Mouse (Mus musculus): ENCODE results near the gene Ppm1h. TPM values are rescaled to one million over a fixed set of nuclear protein-coding genes. Genes with fewer than 3 reads are reported as not detected.

Gene Ppm1h
- polyA plus RNA-seq, 1 experiment, result 0.13 TPM

DNA sequence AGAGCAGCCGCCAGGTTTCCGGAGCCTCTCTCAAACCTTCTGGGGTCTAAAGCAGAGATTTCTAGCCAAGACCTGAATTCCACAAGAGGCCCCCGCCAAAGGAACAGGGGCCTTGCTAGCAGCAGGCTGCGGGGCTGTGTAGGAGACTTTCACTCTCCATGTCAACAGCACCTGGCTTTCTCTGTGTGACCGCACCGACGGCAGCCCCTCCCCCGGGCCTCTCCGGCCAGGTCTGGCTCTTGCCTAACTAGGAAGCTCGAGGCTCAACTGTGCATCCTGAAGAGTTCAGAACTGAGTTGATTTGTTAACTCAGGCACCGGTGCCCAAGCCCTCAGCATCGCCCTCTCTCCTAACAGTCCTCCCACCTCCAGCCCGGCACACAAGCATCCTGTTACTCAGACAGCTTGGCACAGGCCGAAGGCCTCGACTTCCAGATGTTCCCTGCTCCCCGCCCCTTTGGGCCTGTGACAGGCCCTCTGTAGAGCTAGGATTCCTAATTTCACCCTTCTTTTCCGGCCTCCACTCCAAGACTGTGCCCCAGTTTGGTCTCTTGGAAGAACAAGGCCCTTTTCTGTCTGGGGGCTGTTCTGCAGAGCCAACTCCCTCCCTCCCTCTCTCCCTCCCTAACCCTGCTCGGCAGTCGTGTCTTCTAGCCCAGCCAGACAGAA is 234.3 kb downstream of the Ppm1h start:
- H3K4me3 ChIP-seq, result no peak overlapping the region
- TF ChIP-seq REST (IDR thresholded peaks at IDR 0.05; ENCODE audit: insufficient read depth, insufficient read length) (no peak), E2F4 (IDR thresholded peaks at IDR 0.05; ENCODE audit: insufficient read depth) (no peak), USF1 (IDR thresholded peaks at IDR 0.05; ENCODE audit: low read depth) (no peak), CEBPB (IDR thresholded peaks at IDR 0.05; ENCODE audit: insufficient read depth, poor library complexity, severe bottlenecking) (no peak), MYOG (IDR thresholded peaks at IDR 0.05; ENCODE audit: control insufficient read depth in 1 of 3, insufficient read depth in 1 of 3, insufficient read length in 2 of 3, low read depth in 2 of 3) (no peak), POLR2A (IDR thresholded peaks at IDR 0.05; ENCODE audit: insufficient read length, low read depth) (no peak), MYOD1 (IDR thresholded peaks at IDR 0.05; ENCODE audit: control insufficient read depth in 1 of 3, insufficient read length in 2 of 3, low read depth in 2 of 3) (no peak), SRF (IDR thresholded peaks at IDR 0.05; ENCODE audit: control insufficient read depth, insufficient read length, low read depth) (no peak), TCF12 (IDR thresholded peaks at IDR 0.05; ENCODE audit: insufficient read depth, poor library complexity, severe bottlenecking) (no peak), POLR2AphosphoS2 (IDR thresholded peaks at IDR 0.05; ENCODE audit: insufficient read length, low read depth) (no peak), TCF3 (IDR thresholded peaks at IDR 0.05; ENCODE audit: insufficient read length, low read depth) (no peak), MAX (IDR thresholded peaks at IDR 0.05; ENCODE audit: low read depth) (no peak)

DNA sequence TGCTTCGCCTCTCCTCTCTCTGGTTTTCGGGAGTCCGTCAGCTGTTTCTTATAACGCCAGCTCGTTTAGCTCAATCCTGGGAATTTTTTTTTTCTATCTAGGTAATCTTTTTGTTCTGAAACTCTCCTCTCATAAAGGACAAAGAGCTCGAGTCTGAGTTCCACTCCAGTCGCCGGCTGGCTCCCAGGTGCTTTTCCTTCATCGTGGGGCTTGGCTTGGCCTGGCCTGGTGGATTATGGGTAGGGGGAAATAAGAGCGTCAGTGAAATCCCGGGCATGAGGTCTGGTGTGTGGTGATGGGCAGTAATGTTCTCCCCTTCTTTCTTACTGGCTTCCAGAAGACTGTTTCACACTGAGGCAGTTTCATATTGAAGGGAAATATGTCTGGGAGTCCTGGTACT is 234.8 kb downstream of the Ppm1h start:
- Histone ChIP-seq H3K4me3 (no peak overlapping the region), H3K36me3 (ENCODE audit: control insufficient read depth, insufficient read depth) (no peaks in the 10 kb centered on the region), H3K4me2 (ENCODE audit: low read depth) (no peak overlapping the region), H3K27me3 (ENCODE audit: control insufficient read depth, insufficient read depth, insufficient read length) (no peaks in the 10 kb centered on the region), H3K79me2 (ENCODE audit: control insufficient read depth, insufficient read depth) (no peaks in the 10 kb centered on the region), H3ac (ENCODE audit: control insufficient read depth, insufficient read length) (no peak overlapping the region)
- TF ChIP-seq SRF (IDR thresholded peaks at IDR 0.05; ENCODE audit: control insufficient read depth, insufficient read length, low read depth), result no peak
- TF ChIP-seq MYOD1 (IDR thresholded peaks at IDR 0.05; ENCODE audit: control insufficient read depth in 1 of 3, insufficient read length in 2 of 3, low read depth in 2 of 3), result no peak
- TF ChIP-seq E2F4 (IDR thresholded peaks at IDR 0.05; ENCODE audit: insufficient read depth), result no peak
- no peak for TF ChIP-seq POLR2AphosphoS2 (IDR thresholded peaks at IDR 0.05; ENCODE audit: insufficient read length, low read depth)
- TF ChIP-seq TCF12 (IDR thresholded peaks at IDR 0.05; ENCODE audit: insufficient read depth, poor library complexity, severe bottlenecking), result no peak
- no peak for TF ChIP-seq CEBPB (IDR thresholded peaks at IDR 0.05; ENCODE audit: insufficient read depth, poor library complexity, severe bottlenecking)
- TF ChIP-seq MYOG (IDR thresholded peaks at IDR 0.05; ENCODE audit: control insufficient read depth in 1 of 3, insufficient read depth in 1 of 3, insufficient read length in 2 of 3, low read depth in 2 of 3), result no peak
- no peak for TF ChIP-seq USF1 (IDR thresholded peaks at IDR 0.05; ENCODE audit: low read depth)
- no peak for TF ChIP-seq POLR2A (IDR thresholded peaks at IDR 0.05; ENCODE audit: insufficient read length, low read depth)
- no peak for TF ChIP-seq MAX (IDR thresholded peaks at IDR 0.05; ENCODE audit: low read depth)
- no peak for TF ChIP-seq REST (IDR thresholded peaks at IDR 0.05; ENCODE audit: insufficient read depth, insufficient read length)
- TF ChIP-seq TCF3 (IDR thresholded peaks at IDR 0.05; ENCODE audit: insufficient read length, low read depth), result no peak

More for the DNA sequence above, 234.3 kb downstream of the Ppm1h start:
- no peaks in the 10 kb centered on the region for H3K36me3 ChIP-seq (ENCODE audit: control insufficient read depth, insufficient read depth)
- H3K79me2 ChIP-seq (ENCODE audit: control insufficient read depth, insufficient read depth), result no peaks in the 10 kb centered on the region
- H3K4me2 ChIP-seq (ENCODE audit: low read depth), result no peak overlapping the region
- H3ac ChIP-seq (ENCODE audit: control insufficient read depth, insufficient read length), result no peak overlapping the region
- H3K27me3 ChIP-seq (ENCODE audit: control insufficient read depth, insufficient read depth, insufficient read length), result no peaks in the 10 kb centered on the region

DNA sequence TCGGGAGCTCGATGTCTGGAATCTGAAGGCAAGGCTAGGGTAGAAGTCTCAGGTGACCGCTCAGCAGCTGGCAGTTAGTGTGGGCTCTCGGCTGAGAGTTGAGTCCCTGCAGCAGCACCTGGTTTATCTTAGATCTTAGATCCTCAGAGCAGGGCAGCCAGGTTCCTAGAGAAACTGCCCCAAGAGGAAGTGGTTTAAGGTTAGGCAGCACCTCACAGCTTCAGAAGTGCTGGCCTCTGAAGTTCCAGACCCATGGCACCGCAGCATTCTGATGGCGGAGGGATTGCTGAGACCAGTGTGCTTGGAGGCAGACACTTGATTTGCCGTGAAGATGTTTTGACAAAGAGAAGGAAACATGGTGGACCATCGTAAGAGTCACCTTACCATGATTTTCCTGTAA is 237.3 kb downstream of the Ppm1h start:
- H3K4me2 ChIP-seq (ENCODE audit: low read depth), result no peak overlapping the region
- no peaks in the 10 kb centered on the region for H3K79me2 ChIP-seq (ENCODE audit: control insufficient read depth, insufficient read depth)
- no peak overlapping the region for H3K4me3 ChIP-seq
- TF ChIP-seq E2F4 (IDR thresholded peaks at IDR 0.05; ENCODE audit: insufficient read depth), result no peak
- no peak for TF ChIP-seq CEBPB (IDR thresholded peaks at IDR 0.05; ENCODE audit: insufficient read depth, poor library complexity, severe bottlenecking)
- TF ChIP-seq POLR2A (IDR thresholded peaks at IDR 0.05; ENCODE audit: insufficient read length, low read depth), result no peak
- TF ChIP-seq MYOG (IDR thresholded peaks at IDR 0.05; ENCODE audit: control insufficient read depth in 1 of 3, insufficient read depth in 1 of 3, insufficient read length in 2 of 3, low read depth in 2 of 3), result no peak
- TF ChIP-seq MAX (IDR thresholded peaks at IDR 0.05; ENCODE audit: low read depth), result no peak
- no peak for TF ChIP-seq SRF (IDR thresholded peaks at IDR 0.05; ENCODE audit: control insufficient read depth, insufficient read length, low read depth)
- no peak for TF ChIP-seq TCF12 (IDR thresholded peaks at IDR 0.05; ENCODE audit: insufficient read depth, poor library complexity, severe bottlenecking)
- no peak for TF ChIP-seq USF1 (IDR thresholded peaks at IDR 0.05; ENCODE audit: low read depth)
- TF ChIP-seq POLR2AphosphoS2 (IDR thresholded peaks at IDR 0.05; ENCODE audit: insufficient read length, low read depth), result no peak
- no peak for TF ChIP-seq MYOD1 (IDR thresholded peaks at IDR 0.05; ENCODE audit: control insufficient read depth in 1 of 3, insufficient read length in 2 of 3, low read depth in 2 of 3)
- TF ChIP-seq TCF3 (IDR thresholded peaks at IDR 0.05; ENCODE audit: insufficient read length, low read depth), result no peak
- TF ChIP-seq REST (IDR thresholded peaks at IDR 0.05; ENCODE audit: insufficient read depth, insufficient read length), result no peak
- H3K27me3 ChIP-seq (ENCODE audit: control insufficient read depth, insufficient read depth, insufficient read length), result no peaks in the 10 kb centered on the region
- H3K36me3 ChIP-seq (ENCODE audit: control insufficient read depth, insufficient read depth), result no peaks in the 10 kb centered on the region
- H3ac ChIP-seq (ENCODE audit: control insufficient read depth, insufficient read length), result no peak overlapping the region

DNA sequence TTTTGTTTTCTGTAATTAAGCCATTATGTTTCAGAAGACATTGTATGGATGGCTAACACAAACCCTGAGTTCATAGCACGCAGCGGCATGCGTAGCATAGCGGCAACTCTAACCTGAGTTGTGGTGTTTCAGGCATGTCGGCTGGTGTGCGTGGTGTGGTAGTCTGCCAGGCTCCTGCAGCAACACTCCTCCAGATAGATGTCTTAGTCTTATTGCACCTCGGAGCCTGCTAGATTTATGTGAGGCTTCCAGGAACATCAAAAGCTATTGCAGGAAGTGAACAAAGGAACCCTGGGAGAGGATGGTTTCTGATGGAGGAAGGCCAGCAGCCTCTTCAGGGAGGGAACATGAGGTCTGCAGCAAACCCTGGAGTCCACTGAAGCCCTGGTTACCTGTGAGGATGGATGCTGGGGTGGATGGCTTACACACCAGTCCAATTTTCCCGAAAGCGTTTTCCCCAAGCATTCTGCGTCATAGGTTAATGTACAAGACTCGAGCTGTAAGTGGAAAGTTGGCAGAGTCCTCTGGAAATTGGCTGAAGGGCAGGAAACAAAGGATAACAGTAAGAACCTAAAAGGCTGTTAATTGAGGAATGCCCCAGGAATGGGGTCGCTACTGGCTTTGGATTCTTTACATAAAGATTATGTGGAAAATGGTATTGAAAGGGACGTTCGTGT is 239.2 kb downstream of the Ppm1h start:
- Histone ChIP-seq H3K4me3 (no peak overlapping the region), H3K36me3 (ENCODE audit: control insufficient read depth, insufficient read depth) (no peaks in the 10 kb centered on the region), H3K79me2 (ENCODE audit: control insufficient read depth, insufficient read depth) (no peaks in the 10 kb centered on the region), H3K27me3 (ENCODE audit: control insufficient read depth, insufficient read depth, insufficient read length) (no peaks in the 10 kb centered on the region), H3ac (ENCODE audit: control insufficient read depth, insufficient read length) (no peak overlapping the region), H3K4me2 (ENCODE audit: low read depth) (no peak overlapping the region)
- no peak for TF ChIP-seq TCF12 (IDR thresholded peaks at IDR 0.05; ENCODE audit: insufficient read depth, poor library complexity, severe bottlenecking)
- TF ChIP-seq SRF (IDR thresholded peaks at IDR 0.05; ENCODE audit: control insufficient read depth, insufficient read length, low read depth), result no peak
- no peak for TF ChIP-seq POLR2A (IDR thresholded peaks at IDR 0.05; ENCODE audit: insufficient read length, low read depth)
- no peak for TF ChIP-seq REST (IDR thresholded peaks at IDR 0.05; ENCODE audit: insufficient read depth, insufficient read length)
- TF ChIP-seq MYOD1 (IDR thresholded peaks at IDR 0.05; ENCODE audit: control insufficient read depth in 1 of 3, insufficient read length in 2 of 3, low read depth in 2 of 3), result no peak
- TF ChIP-seq TCF3 (IDR thresholded peaks at IDR 0.05; ENCODE audit: insufficient read length, low read depth), result no peak
- TF ChIP-seq E2F4 (IDR thresholded peaks at IDR 0.05; ENCODE audit: insufficient read depth), result no peak

Measured in myocyte (in vitro differentiated cells).